In genomic region chr13:113534664-113535455, GRCm38 (mm10) we compare ENCODE assay signal across 16 mouse cellular contexts.
DNase-seq lines count a peak whose midpoint lies in the region; ATAC-seq and TF ChIP-seq lines count a peak whose summit lies in the region.
"Had no signal": no experiment of that assay in that cellular context is flagged by ENCODE, and none has a peak within 500 bp of the region (broad histone marks: within the 10 kb centered on the region; RNA-seq: fewer than 3 reads in every experiment).

No protein-coding gene starts in this region.

- H3K79me3 ChIP-seq in C2C12 (ENCODE audit: low read depth): no peaks in the 10 kb centered on the region

- H3K27me3 ChIP-seq in C2C12 (ENCODE audit: control insufficient read depth, insufficient read depth, insufficient read length): no peaks in the 10 kb centered on the region
- no peaks in the 10 kb centered on the region for H3K27me3 ChIP-seq in limb, embryonic 14.5 days (ENCODE audit: control insufficient read depth, insufficient read depth, low read length)
- H3K27me3 ChIP-seq: embryonic facial prominence, embryonic 13.5 days; heart, embryonic 15.5 days had no signal

- H3K4me2 ChIP-seq in limb, embryonic 14.5 days (replicated peaks; ENCODE audit: low read depth, low read length, severe bottlenecking): no peak overlapping the region
- H3K4me2 ChIP-seq: embryonic facial prominence, embryonic 13.5 days; heart, embryonic 15.5 days had no signal

- H3K9ac ChIP-seq in limb, embryonic 14.5 days (ENCODE audit: low read depth, low read length, severe bottlenecking): no peak overlapping the region
- H3K9ac ChIP-seq: embryonic facial prominence, embryonic 13.5 days; heart, embryonic 15.5 days; liver, postnatal 0 days had no signal

- H3K36me3 ChIP-seq in C2C12 (ENCODE audit: control insufficient read depth, insufficient read depth): no peaks in the 10 kb centered on the region
- no peaks in the 10 kb centered on the region for H3K36me3 ChIP-seq in limb, embryonic 14.5 days (ENCODE audit: control insufficient read depth, insufficient read depth, low read length)
- H3K36me3 ChIP-seq: embryonic facial prominence, embryonic 13.5 days; heart, embryonic 15.5 days had no signal

- peak; percentile 60 for ATAC-seq in limb, embryonic 14.5 days (ENCODE audit: low FRiP score, low read depth)
- ATAC-seq: inflammation-experienced regulatory T-cells, adult 6 months; liver, postnatal 0 days had no signal

- TF ChIP-seq POLR2A in limb, embryonic 14.5 days (IDR thresholded peaks at IDR 0.05; ENCODE audit: borderline replicate concordance, extremely low read depth, insufficient read depth, insufficient read length): no peak

- H3K79me2 ChIP-seq in C2C12 (ENCODE audit: control insufficient read depth, insufficient read depth): no peaks in the 10 kb centered on the region

- no peaks in the 10 kb centered on the region for H3K9me3 ChIP-seq in limb, embryonic 14.5 days (ENCODE audit: control insufficient read depth, low read length)
- H3K9me3 ChIP-seq: embryonic facial prominence, embryonic 13.5 days; heart, embryonic 15.5 days had no signal

- H3K4me3 ChIP-seq in C2C12 (ENCODE audit: insufficient read depth, poor library complexity, severe bottlenecking): no peak overlapping the region
- no peak overlapping the region for H3K4me3 ChIP-seq in limb, embryonic 14.5 days (replicated peaks; ENCODE audit: low read length)
- H3K4me3 ChIP-seq: embryonic facial prominence, embryonic 13.5 days; heart, embryonic 15.5 days had no signal

- TF ChIP-seq CTCF in C2C12 (IDR thresholded peaks at IDR 0.05; ENCODE audit: control insufficient read depth, insufficient read depth, insufficient read length): no peak

- peaks cover 15% of the 10 kb centered on the region; the same call in 1 of the 2 replicates for H3K4me1 ChIP-seq in limb, embryonic 14.5 days (ENCODE audit: control insufficient read depth, insufficient read depth, low read length)
- H3K4me1 ChIP-seq: heart, embryonic 15.5 days had no signal

- DNase-seq in adrenal gland, postnatal 14 days: peak; percentile 16
- no peak for DNase-seq in adrenal gland, adult 18-20 months (ENCODE audit: low spot score in 2 of 2)
- DNase-seq in kidney, adult 9 months: peak; percentile 55
- DNase-seq in kidney, postnatal 10 days: no peak
- no peak for DNase-seq in limb, embryonic 14.5 days (ENCODE audit: low spot score)
- DNase-seq in left cerebral cortex, adult 11 months (ENCODE audit: low spot score): no peak
- no peak for DNase-seq in spleen, adult 12 weeks (ENCODE audit: low spot score)
- DNase-seq: adrenal gland, adult 8-10 months; cerebellum, adult 2 months; kidney, postnatal 14 days; liver, postnatal 0 days; lung, postnatal 14 days had no signal

- H3K27ac ChIP-seq in limb, embryonic 14.5 days (replicated peaks; ENCODE audit: low read depth, low read length): 0 out of 2 replicates have a peak overlapping the region, but pooled peaks have one; percentile 27
- H3K27ac ChIP-seq: embryonic facial prominence, embryonic 13.5 days; heart, embryonic 15.5 days had no signal

- H3ac ChIP-seq in C2C12 (ENCODE audit: control insufficient read depth, insufficient read length, low read depth): no peak overlapping the region

- WGBS in limb, embryonic 14.5 days: 34% methylated on average over 8 of the region's 8 CpGs

TF ChIP-seq in C2C12, 6 proteins besides CTCF, POLR2A, EP300 and RAD21:
- TF ChIP-seq MAX (IDR thresholded peaks at IDR 0.05): no peak
- TF ChIP-seq FOSL1 (IDR thresholded peaks at IDR 0.05; ENCODE audit: insufficient read depth, low read length, poor library complexity, severe bottlenecking): no peak
- no peak for TF ChIP-seq USF1 (IDR thresholded peaks at IDR 0.05; ENCODE audit: low read depth)
- peak; percentile 47 for TF ChIP-seq CEBPB (IDR thresholded peaks at IDR 0.05; ENCODE audit: low read depth)
- no peak for TF ChIP-seq MYOG (IDR thresholded peaks at IDR 0.05; ENCODE audit: control insufficient read depth, extremely low read depth, insufficient read length)
- peak; percentile 15 for TF ChIP-seq MYOD1 (IDR thresholded peaks at IDR 0.05; ENCODE audit: control insufficient read depth, insufficient read length, low read depth)

Comparison
In these comparisons a context has a peak if more than half of its experiments do, and no peak if none do; other contexts are left out.
1. DNase-seq: peak in adrenal gland, postnatal 14 days (single experiment) and kidney, adult 9 months (single experiment); none in adrenal gland, adult 18-20 months (0 of 2), kidney, postnatal 10 days (single experiment), limb, embryonic 14.5 days (single experiment), left cerebral cortex, adult 11 months (single experiment) and spleen, adult 12 weeks (single experiment).